Mouse (Mus musculus) liver, adult 2 months (tissue): ENCODE results near the gene Igfbp6. TPM values are rescaled to one million over a fixed set of nuclear protein-coding genes. Genes with fewer than 3 reads are reported as not detected.
A peak's percentile ranks its signal among the peaks of the same experiment; 100 is the strongest.

Source experiments
- DNase-seq: peaks from one replicate; pipeline ENCODE4 v3.0.0-alpha.2; 2011; ENCODE audit warnings: low read depth, low spot score; ENCODE audit errors: extremely low read depth
- H3K27ac ChIP-seq: fragments of 200-500 bp; replicated peaks from 2 replicates; pipeline ENCODE4 v1.5.1; 2012; ENCODE audit warnings: low read depth, mild to moderate bottlenecking, control low read depth, inconsistent platforms, low read length; ENCODE audit not compliant: insufficient read depth
- H3K27me3 ChIP-seq: fragments of 200-500 bp; 2 replicates; pipeline ENCODE4 v1.6.1; 2012; ENCODE audit warnings: mild to moderate bottlenecking, moderate library complexity, low read length, inconsistent platforms; ENCODE audit not compliant: control insufficient read depth, insufficient read depth
- H3K36me3 ChIP-seq: fragments of 200-500 bp; 2 replicates; pipeline ENCODE4 v1.6.1; 2012; ENCODE audit warnings: low read length, inconsistent platforms; ENCODE audit not compliant: control insufficient read depth, insufficient read depth
- H3K4me1 ChIP-seq: fragments of 200-500 bp; 2 replicates; pipeline ENCODE4 v1.6.1; 2011; ENCODE audit warnings: low read length; ENCODE audit not compliant: control insufficient read depth, insufficient read depth
- H3K4me3 ChIP-seq: fragments of 200-500 bp; 2 replicates; pipeline ENCODE4 v1.5.1; 2011; ENCODE audit warnings: low read depth, mild to moderate bottlenecking, control low read depth, low read length, moderate library complexity; ENCODE audit not compliant: insufficient read depth
- H3K79me2 ChIP-seq: fragments of 200-500 bp; 2 replicates; pipeline ENCODE4 v1.6.1; 2012; ENCODE audit warnings: inconsistent platforms, mild to moderate bottlenecking, low read length, moderate library complexity; ENCODE audit not compliant: control insufficient read depth, insufficient read depth
- H3K9ac ChIP-seq: fragments of 200-500 bp; 2 replicates; pipeline ENCODE4 v1.6.1; 2012; ENCODE audit warnings: low read depth, mild to moderate bottlenecking, control low read depth, inconsistent platforms, low read length
- CTCF ChIP-seq: fragments of 200-500 bp; IDR thresholded peaks from 2 replicates; pipeline ENCODE4 v1.5.1; 2011; ENCODE audit warnings: low read depth, low read length, control low read depth
- POLR2A ChIP-seq: fragments of 200-500 bp; IDR thresholded peaks from 2 replicates; pipeline ENCODE4 v1.6.1; 2011; ENCODE audit warnings: low read length, control low read depth; ENCODE audit not compliant: insufficient read depth; ENCODE audit errors: extremely low read depth
- WGBS: fragments of 180-500 bp; shearing (Covaris S2); methylation state at CpG from one replicate; pipeline ENCODE4 v1.1.7; 2018; 5-methylcytosine and 5-hydroxymethylcytosine counted together
- polyA plus RNA-seq: library from polyadenylated mRNA; depleted of rRNA; stranded (reverse); fragments of >200 nt; gene quantifications from 2 replicates; pipeline ENCODE4 v1.2.3, GENCODE M21; 2012
- total RNA-seq: library from RNA; depleted of rRNA; stranded (reverse); fragments of >200 nt; gene quantifications from 2 replicates; pipeline ENCODE4 v1.2.3, GENCODE M21; 2014

Igfbp6 gene
- total and polyA plus RNA-seq, 2 experiments = 1.8 to 2.3 TPM

DNA sequence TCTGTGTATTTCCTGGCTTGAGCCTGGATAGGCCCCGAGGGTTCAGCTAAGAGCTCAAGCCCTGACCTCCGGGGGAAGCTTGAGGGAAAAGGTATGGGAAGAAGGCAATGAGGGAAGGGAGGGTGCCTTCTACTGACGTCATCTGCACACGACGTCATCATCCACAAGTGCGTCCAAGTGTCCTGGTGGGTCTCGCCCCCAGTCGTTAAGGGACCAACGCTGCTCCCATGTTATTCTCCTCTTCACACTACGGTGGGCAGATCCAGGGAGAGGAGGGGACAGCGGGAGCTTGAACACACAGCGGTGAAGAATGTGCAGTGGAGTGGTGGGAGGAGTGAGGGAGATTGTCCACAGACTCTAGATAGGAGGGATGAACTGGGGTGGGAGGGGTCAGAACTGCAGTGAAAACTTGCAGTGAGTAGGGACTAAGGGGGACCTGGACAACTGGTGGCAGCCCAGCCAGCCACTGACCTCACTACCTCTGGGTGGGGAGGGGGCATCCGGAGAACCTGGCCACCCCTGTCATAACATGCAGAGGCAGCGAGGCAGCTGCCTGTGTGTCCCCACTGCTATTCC lies 40.7 kb upstream of the Igfbp6 start:
- 16% methylated on average over 14 of the region's 14 CpGs for WGBS
- peak overlapping the region; percentile 77 for H3K9ac ChIP-seq
- peaks cover 16% of the 10 kb centered on the region for H3K36me3 ChIP-seq
- TF ChIP-seq CTCF = no peak
- no peak for TF ChIP-seq POLR2A
- DNase-seq = peak; percentile 65
- peaks cover 53% of the 10 kb centered on the region for H3K4me1 ChIP-seq
- no peaks in the 10 kb centered on the region for H3K27me3 ChIP-seq
- H3K79me2 ChIP-seq = peaks cover 5% of the 10 kb centered on the region; the same call in 1 of the 2 replicates
- peak overlapping the region; percentile 92 for H3K27ac ChIP-seq
- peak overlapping the region; percentile 65 for H3K4me3 ChIP-seq

DNA sequence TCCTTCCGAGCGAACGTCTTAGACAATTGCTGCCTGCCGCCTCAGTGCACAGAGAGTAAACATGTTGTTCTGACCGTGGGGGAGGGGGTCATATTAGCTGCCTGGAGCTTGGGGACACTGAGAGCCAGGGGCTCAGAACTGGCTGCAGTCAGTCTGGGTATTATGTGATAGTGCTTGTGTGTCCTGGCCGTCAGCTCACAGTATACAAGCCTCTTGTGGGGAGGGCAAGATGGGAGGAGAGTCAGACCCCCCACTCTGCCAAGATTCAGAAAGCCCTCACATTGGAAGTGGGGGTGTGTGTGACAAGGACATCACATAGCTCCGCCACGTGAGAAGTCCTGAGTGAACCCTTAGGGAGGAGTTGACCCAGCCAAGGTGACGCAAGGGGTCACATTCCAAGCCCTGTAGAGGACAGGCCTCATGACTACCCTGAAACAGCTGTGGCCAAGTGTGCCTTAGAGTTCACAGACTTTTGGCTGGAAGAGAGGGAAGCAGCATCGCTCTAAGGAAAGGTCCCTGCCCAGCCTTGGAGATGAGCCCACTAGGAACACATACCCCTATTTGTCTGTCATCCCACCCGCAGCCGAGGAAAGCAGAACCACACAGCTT lies 40.1 kb upstream of the Igfbp6 start:
- TF ChIP-seq CTCF (no peak), POLR2A (peak; percentile 52; the same call in 1 of the 2 replicates)
- Histone ChIP-seq H3K27me3 (no peaks in the 10 kb centered on the region), H3K79me2 (peaks cover 5% of the 10 kb centered on the region; the same call in 1 of the 2 replicates), H3K4me3 (peak overlapping the region; percentile 71), H3K27ac (peak overlapping the region; percentile 99), H3K36me3 (peaks cover 19% of the 10 kb centered on the region), H3K9ac (peak overlapping the region; percentile 86), H3K4me1 (peaks cover 57% of the 10 kb centered on the region)
- DNase-seq = peak; percentile 100
- WGBS = 5% methylated on average over 12 of the region's 12 CpGs

DNA sequence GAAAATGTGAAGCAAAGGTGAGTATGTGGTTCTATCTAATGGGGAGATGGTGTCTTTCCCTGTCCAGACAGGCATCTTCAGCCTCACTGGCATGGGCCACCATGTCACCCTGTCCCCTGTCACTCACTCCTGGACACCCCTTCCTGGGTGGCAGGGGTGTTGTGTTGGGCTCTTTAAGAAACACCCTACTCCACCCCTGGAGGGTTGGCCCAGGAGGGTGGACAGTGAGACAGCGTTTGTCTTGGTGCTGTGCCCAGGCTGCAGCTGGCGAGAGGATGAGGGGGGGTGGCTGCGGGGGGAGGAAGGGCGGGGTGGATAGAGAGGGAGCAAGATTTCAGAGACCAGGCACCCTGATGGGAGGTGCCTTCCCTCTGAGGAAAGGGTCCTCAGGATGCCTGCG lies 38.8 kb upstream of the Igfbp6 start:
- Histone ChIP-seq H3K4me3 (peak overlapping the region; percentile 43), H3K4me1 (peaks cover 48% of the 10 kb centered on the region), H3K79me2 (peaks cover 7% of the 10 kb centered on the region; the same call in 1 of the 2 replicates), H3K9ac (peak overlapping the region; percentile 74), H3K27me3 (no peaks in the 10 kb centered on the region), H3K27ac (peak overlapping the region; percentile 99), H3K36me3 (peaks cover 31% of the 10 kb centered on the region)
- WGBS = 4% methylated on average over 5 of the region's 5 CpGs
- peak; percentile 78 for TF ChIP-seq POLR2A
- TF ChIP-seq CTCF = no peak
- peak; percentile 89 for DNase-seq

DNA sequence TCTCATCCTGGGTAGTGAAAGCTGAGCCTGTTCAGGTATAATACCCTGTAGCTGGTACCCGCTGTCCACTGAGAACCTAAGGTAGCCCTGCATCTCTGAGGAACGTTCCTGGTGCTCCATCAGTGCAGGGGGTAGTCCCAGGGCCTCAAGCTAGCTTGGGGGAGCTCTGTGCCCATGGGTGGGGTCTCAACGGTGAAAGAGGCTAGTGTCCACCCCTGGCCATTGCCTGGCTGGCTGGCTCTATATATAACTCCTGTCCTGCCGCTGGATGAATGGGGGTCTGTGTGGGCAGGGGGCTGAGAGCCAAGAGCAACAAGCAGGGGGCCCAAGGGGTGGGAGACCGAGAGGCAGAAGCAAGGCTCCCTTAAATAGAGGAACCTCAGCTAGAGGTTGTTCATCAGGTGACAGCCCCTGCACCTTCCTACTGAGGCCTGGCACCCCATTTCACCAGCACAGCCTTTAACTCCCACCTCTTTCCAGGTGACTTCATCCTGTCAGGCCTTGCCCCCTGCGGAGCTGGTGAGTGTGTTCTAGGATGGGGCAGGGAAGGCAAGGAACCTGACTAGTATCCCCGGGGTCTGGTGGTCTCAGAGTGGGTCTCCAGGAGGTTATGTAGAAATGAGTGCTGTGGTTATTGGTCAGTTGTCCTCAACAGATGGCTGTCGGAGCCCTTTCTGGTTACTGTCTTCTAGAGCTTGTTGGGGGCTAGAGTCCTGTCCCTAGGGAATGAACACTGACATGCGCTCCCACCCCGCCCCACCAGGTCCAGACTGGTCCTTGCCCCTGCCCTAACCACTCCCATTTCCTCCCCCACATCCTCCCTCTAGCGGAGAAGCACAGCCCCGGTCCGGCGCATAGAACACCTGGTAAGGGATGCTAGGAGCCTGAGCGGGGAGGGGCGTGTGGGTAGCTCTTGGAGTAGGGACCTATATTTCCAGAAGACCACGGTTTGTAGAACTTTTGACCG lies 38.1 kb upstream of the Igfbp6 start:
- TF ChIP-seq POLR2A (no peak), CTCF (peak; percentile 35; the same call in 1 of the 2 replicates)
- Histone ChIP-seq H3K4me1 (peaks cover 48% of the 10 kb centered on the region), H3K36me3 (peaks cover 38% of the 10 kb centered on the region), H3K4me3 (peak overlapping the region; percentile 43), H3K9ac (peak overlapping the region; percentile 28), H3K27me3 (no peaks in the 10 kb centered on the region), H3K27ac (peak overlapping the region; percentile 57), H3K79me2 (peaks cover 7% of the 10 kb centered on the region; the same call in 1 of the 2 replicates)
- no peak for DNase-seq
- 35% methylated on average over 18 of the region's 18 CpGs for WGBS

DNA sequence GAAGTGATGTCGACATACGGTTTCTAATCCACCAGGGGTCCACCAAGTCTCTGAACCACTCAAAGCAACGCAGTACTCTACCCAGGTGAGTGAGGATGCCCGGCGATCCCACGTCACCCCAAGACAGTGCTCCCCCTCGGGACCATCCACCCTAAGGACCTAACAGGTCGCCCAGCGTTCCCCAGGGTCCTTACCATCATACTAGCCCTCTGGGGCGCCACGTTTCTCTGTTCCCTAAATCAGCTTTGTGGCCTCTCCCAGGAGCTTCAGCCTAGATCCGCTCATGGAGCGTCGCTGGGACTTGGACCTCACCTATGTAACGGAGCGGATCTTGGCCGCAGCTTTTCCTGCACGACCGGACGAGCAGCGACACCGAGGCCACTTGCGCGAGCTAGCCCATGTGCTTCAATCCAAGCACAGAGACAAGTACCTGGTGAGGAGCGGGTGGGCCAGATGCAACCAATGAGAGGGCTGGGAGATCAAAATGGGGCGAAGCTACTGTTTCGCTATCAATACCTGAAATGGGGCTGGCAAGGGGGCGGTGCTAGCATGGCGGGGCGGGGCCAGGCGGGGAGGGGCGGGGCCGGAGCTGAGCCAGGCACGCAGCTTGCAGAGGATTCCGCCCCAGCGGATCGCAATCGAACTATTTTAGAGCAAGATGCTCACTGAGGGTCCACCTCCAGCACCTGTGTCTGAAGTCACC lies 37.3 kb upstream of the Igfbp6 start:
- peak; percentile 87 for DNase-seq
- peak overlapping the region; percentile 6 for H3K4me3 ChIP-seq
- WGBS = 30% methylated on average over 38 of the region's 38 CpGs
- H3K27me3 ChIP-seq = no peaks in the 10 kb centered on the region
- peaks cover 46% of the 10 kb centered on the region for H3K36me3 ChIP-seq
- peaks cover 7% of the 10 kb centered on the region; the same call in 1 of the 2 replicates for H3K79me2 ChIP-seq
- peaks cover 40% of the 10 kb centered on the region for H3K4me1 ChIP-seq
- H3K27ac ChIP-seq = peak overlapping the region; percentile 57
- TF ChIP-seq CTCF (no peak), POLR2A (0 out of 2 replicates have a peak, but pooled peaks have one; percentile 23)
- peak overlapping the region; percentile 46 for H3K9ac ChIP-seq
